Mouse (Mus musculus) ES-E14 (cell line): Measurements from ENCODE around the gene Itga2b. TPM values are rescaled to one million over a fixed set of nuclear protein-coding genes. Genes with fewer than 3 reads are reported as not detected.
A peak's percentile ranks its signal among the peaks of the same experiment; 100 is the strongest.

Experiments
- DNase-seq: peaks from one replicate; pipeline ENCODE4 v3.0.0-alpha.2; 2013; ENCODE audit warnings: low read depth, low spot score
- H3K27ac ChIP-seq: 2 replicates; pipeline ENCODE4 v1.5.1; 2012; ENCODE audit warnings: low read depth, mild to moderate bottlenecking, low read length, moderate library complexity, mixed read lengths; ENCODE audit not compliant: poor library complexity, insufficient read depth, severe bottlenecking
- H3K36me3 ChIP-seq: 2 replicates; pipeline ENCODE4 v1.6.1; 2012; ENCODE audit warnings: mild to moderate bottlenecking, low read length, moderate library complexity, mixed read lengths; ENCODE audit not compliant: control insufficient read depth, poor library complexity, insufficient read depth, severe bottlenecking
- H3K4me1 ChIP-seq, 2 experiments: fragments of 150-350 bp in 1 of 2; sonication (generic) in 1 of 2; 2 replicates each; pipeline ENCODE4 v1.6.1; 2012; ENCODE audit warnings: low read length in 2 of 2, mild to moderate bottlenecking in 1 of 2, mixed read lengths in 1 of 2; ENCODE audit not compliant: control insufficient read depth in 2 of 2, insufficient read depth in 2 of 2, poor library complexity in 1 of 2
- H3K4me3 ChIP-seq, 2 experiments: fragments of 150-350 bp in 1 of 2; sonication (generic) in 1 of 2; 2 replicates each; pipeline ENCODE4 v1.5.1; 2012; ENCODE audit warnings: low read length in 2 of 2, low read depth in 1 of 2, mild to moderate bottlenecking in 1 of 2, mixed read lengths in 1 of 2; ENCODE audit not compliant: insufficient read depth in 1 of 2, poor library complexity in 1 of 2, severe bottlenecking in 1 of 2
- H3K9ac ChIP-seq: 2 replicates; pipeline ENCODE4 v1.6.1; 2012; ENCODE audit warnings: low read depth, mild to moderate bottlenecking, low read length, mixed read lengths; ENCODE audit not compliant: poor library complexity, insufficient read depth, severe bottlenecking
- H3K9me3 ChIP-seq: fragments of 150-350 bp; sonication (generic); 2 replicates; pipeline ENCODE4 v1.6.1; 2012; ENCODE audit warnings: low read depth, mild to moderate bottlenecking, low read length; ENCODE audit not compliant: control insufficient read depth, insufficient read depth
- CHD2 ChIP-seq: IDR thresholded peaks from 2 replicates; pipeline ENCODE4 v1.6.1; 2014; ENCODE audit warnings: mild to moderate bottlenecking, low read depth, low read length, inconsistent platforms
- HCFC1 ChIP-seq: IDR thresholded peaks from 2 replicates; pipeline ENCODE4 v1.6.1; 2012; ENCODE audit warnings: low read length, inconsistent platforms, borderline replicate concordance; ENCODE audit not compliant: insufficient read depth
- MAFK ChIP-seq: IDR thresholded peaks from 2 replicates; pipeline ENCODE4 v1.6.1; 2014; ENCODE audit warnings: mild to moderate bottlenecking, low read depth, low read length, inconsistent platforms; ENCODE audit not compliant: insufficient read depth
- ZC3H11A ChIP-seq: IDR thresholded peaks from 2 replicates; pipeline ENCODE4 v1.6.1; 2012; ENCODE audit warnings: low read depth, mild to moderate bottlenecking, inconsistent platforms, low read length, borderline replicate concordance
- ZNF384 ChIP-seq: IDR thresholded peaks from 2 replicates; pipeline ENCODE4 v1.6.1; 2012; ENCODE audit warnings: low read depth, low read length, inconsistent platforms
- in situ Hi-C, 2 experiments: fragments of 600-800 bp; cut with MboI; formaldehyde crosslinking; loops; one replicate each; pipeline ENCODE4 v1.15.1; 2025; ENCODE audit warnings: low sequenced_read_pairs in 2 of 2, inconsistent platforms in 1 of 2; ENCODE audit not compliant: unreplicated experiment in 2 of 2
- total RNA-seq: library from RNA; depleted of rRNA; stranded (reverse); fragments of 300-350 nt; gene quantifications from 2 replicates; pipeline ENCODE4 v1.2.3, GENCODE M21; 2012

The Itga2b gene
- total RNA-seq, 1 experiment: 6.6 TPM

DNA sequence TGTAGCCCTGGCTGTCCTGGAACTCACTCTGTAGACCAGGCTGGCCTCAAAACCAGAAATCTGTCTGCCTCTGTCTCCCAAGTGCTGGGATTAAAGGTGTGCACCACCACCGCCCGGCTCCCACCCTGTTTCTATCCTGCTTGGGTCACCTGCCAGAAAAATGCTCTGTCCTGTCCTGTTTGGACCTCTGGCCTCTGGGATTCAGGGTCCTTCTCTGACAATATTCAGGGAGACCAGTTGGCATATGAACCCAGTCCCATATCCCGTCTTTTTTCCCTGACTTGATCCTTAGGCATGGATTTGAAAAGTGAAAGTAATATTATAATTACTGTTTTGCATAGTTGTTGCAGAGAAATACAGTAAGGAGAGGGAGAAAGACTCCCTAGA lies 38.2 kb downstream of the Itga2b start:
- DNase-seq: no peak
- H3K36me3 ChIP-seq: peaks cover 33% of the 10 kb centered on the region
- TF ChIP-seq ZNF384 (no peak), ZC3H11A (no peak), MAFK (no peak), HCFC1 (no peak), CHD2 (no peak)
- no peak overlapping the region for H3K27ac ChIP-seq
- in situ Hi-C loops: loop anchor here in 1 of 2 experiments (10.0 kb wide), 1 partner anchor 107 kb away; no protein-coding TSS in a partner anchor
- H3K4me3 ChIP-seq: no peak overlapping the region
- peaks cover 0 to 11% of the 10 kb centered on the region in 2 experiments; a peak in 3 of 4 replicates for H3K4me1 ChIP-seq
- H3K9ac ChIP-seq: no peak overlapping the region
- no peaks in the 10 kb centered on the region for H3K9me3 ChIP-seq

DNA sequence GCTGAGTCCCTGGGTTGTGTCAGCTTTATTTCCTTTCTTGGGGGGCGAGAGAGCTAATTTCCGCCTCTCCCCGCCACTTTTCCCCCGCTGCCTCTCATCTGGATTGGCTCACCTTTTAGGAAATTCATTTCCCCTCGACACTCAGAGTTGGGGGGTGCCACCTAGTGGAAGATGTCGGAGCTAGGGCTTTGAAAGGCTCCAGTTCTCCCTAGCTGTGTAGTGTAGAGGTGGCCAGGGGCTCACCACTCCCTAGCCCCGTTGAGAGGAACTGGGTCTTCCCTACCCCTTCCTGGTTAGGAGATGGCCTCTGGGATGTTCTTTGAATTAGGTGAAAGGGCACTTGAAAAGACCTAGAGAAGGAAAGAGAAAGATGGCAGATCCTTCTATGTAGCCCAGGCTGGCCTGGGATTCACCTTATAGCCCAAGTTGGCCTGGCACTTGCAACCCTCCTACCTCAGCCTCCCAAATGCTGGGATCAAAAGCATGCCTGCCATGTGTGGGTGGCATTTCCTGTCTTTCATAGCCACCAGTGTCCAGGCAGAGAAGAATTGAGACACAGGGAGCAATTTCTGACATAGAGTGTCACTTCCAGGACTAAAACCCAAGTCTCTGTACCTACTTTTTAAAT lies 38.8 kb downstream of the Itga2b start:
- H3K27ac ChIP-seq: peak overlapping the region; percentile 20; the same call in 1 of the 2 replicates
- TF ChIP-seq HCFC1 (no peak), ZC3H11A (0 out of 2 replicates have a peak, but pooled peaks have one; percentile 30), CHD2 (no peak)
- H3K9ac ChIP-seq: peak overlapping the region; percentile 64
- DNase-seq: peak; percentile 82
- H3K9me3 ChIP-seq: no peaks in the 10 kb centered on the region
- H3K36me3 ChIP-seq: peaks cover 28% of the 10 kb centered on the region
- H3K4me1 ChIP-seq: peaks cover 0 to 11% of the 10 kb centered on the region in 2 experiments; a peak in 3 of 4 replicates
- in situ Hi-C loops: loop anchor here in 1 of 2 experiments (10.0 kb wide), 1 partner anchor 106 kb away; no protein-coding TSS in a partner anchor
- H3K4me3 ChIP-seq: peak overlapping the region; percentile 68 to 83

DNA sequence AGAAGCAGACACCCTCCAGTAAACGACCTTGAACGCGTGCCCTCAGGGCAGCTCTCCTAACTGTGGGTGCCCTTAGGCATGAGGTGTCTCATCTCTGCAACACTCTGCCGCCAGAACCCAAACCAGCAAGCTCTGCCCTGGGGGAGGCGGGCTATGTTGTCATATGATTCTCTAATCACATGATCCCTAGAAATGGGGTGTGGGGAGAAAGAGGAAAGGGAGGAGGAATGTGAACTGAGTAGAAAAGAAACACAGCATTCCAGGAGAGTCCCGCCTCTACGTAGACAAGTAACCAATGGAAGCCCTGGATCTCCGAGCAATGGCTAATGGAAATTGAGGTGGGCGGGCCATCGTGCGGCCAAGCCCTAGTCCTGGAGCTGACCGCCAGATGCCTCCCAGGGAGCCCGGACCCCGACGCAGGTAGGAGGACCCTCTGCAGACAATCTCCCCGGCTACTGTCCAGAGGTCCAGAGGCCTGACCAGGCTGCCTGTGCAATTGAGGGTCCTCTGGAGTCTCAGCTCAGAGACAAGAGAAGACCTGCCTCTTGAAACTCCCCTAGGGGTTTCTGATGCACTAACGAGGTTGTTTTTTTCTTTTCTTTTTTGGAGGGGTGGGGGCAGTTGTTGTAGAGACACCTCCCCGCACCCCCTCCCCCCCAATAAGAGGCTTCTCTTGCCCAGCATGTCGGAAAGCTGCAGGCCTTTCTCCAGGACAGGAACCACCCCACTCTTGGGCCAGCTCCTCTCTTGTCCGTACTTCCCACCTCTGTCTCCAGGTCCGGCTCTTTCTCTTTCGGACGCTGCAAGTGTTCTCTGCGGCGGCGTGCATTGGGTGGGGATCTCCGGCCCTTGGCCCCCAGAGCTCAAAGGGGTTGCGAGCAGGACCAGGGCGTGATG lies 39.6 kb downstream of the Itga2b start, which contains the start of gene Grn:
TSS of gene Grn (plus strand) at position 195 of the 897 bp plus-strand sequence.
- in situ Hi-C loops: loop anchor here in 1 of 2 experiments (10.0 kb wide), 1 partner anchor 106 kb away; no protein-coding TSS in a partner anchor

DNA sequence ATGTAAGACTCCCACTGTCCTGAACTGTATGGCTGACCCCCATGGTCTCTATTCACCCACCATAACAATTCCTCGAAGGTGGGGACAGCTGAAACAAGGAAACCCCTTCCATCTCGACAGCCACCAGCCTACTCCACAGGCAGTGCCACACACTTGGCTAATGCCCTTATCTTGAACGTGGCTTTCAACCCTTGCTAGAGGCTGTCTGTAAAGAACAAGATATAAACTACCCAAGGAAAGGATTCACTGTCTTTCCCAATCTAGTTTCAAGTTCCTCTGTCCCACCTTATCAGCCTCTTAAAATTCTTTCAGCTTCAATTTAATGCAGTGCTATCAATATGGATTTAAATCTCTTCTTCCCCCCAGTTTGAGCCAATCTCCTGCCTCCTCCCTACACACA lies 40.4 kb downstream of the Itga2b start:
- in situ Hi-C loops: no loop called here
- H3K36me3 ChIP-seq: peaks cover 12% of the 10 kb centered on the region; the same call in 1 of the 2 replicates
- H3K9ac ChIP-seq: peak overlapping the region; percentile 87
- H3K9me3 ChIP-seq: no peaks in the 10 kb centered on the region
- H3K27ac ChIP-seq: no peak overlapping the region; the same call in 1 of the 2 replicates
- H3K4me3 ChIP-seq: peak overlapping the region; percentile 73 to 83
- DNase-seq: no peak
- no peak for TF ChIP-seq ZNF384
- TF ChIP-seq ZC3H11A: no peak
- no peak for TF ChIP-seq HCFC1
- TF ChIP-seq MAFK: no peak
- TF ChIP-seq CHD2: no peak
- peaks cover 0 to 8% of the 10 kb centered on the region in 2 experiments; a peak in 3 of 4 replicates for H3K4me1 ChIP-seq

More for the DNA sequence above, 39.6 kb downstream of the Itga2b start, which contains the start of gene Grn:
- TF ChIP-seq MAFK (no peak), CHD2 (peak; percentile 39; the same call in 1 of the 2 replicates), ZC3H11A (no peak), ZNF384 (0 out of 2 replicates have a peak, but pooled peaks have one; percentile 23), HCFC1 (no peak; the same call in 1 of the 2 replicates)
- peaks cover 21% of the 10 kb centered on the region for H3K36me3 ChIP-seq
- H3K9ac ChIP-seq: peak within 1 kb of the TSS; percentile 87
- H3K27ac ChIP-seq: peak within 1 kb of the TSS; percentile 20; the same call in 1 of the 2 replicates
- H3K4me1 ChIP-seq: peaks cover 0 to 8% of the 10 kb centered on the region in 2 experiments; a peak in 3 of 4 replicates
- H3K9me3 ChIP-seq: no peaks in the 10 kb centered on the region
- peak within 1 kb of the TSS; percentile 73 to 83 for H3K4me3 ChIP-seq
- peak; percentile 95 for DNase-seq
